Mouse (Mus musculus) 416B (cell line): ENCODE data around the gene Lrfn5.
A peak's percentile ranks its signal among the peaks of the same experiment; 100 is the strongest.

Experiments
- DNase-seq: peaks from one replicate; pipeline ENCODE4 v3.0.0; 2011; ENCODE audit warnings: low read depth

Lrfn5 gene

DNA sequence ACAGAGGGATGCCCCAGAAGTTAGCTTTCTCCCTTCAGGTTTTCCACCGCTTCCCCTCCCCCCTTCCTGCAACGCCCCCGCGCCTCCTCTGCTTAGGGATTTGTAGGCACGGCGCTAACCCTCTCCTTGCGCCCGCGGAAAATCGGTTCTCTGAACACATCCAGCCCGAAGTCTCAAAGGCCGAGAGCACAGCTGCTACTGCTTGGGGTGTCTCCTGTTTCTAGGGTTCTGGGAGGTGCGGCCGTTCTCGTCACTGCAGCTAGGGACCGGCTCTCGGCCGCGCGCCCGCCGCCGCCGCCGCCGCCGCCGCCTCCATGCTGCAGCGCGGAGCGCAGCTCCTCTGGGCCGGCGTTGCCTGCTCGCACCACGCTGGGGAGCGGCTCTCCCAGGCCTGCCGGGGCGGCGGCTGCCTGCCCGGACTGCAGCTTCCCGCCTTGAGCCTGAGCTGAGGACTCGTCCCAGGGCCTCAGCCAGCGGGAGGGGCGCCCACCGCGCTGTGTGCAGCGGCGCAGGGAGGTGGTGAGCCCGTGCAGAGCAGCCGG is at the start of gene Lrfn5:
TSS of gene Lrfn5 (plus strand) at position 322 of the 542 bp plus-strand sequence.
- no peak for DNase-seq

DNA sequence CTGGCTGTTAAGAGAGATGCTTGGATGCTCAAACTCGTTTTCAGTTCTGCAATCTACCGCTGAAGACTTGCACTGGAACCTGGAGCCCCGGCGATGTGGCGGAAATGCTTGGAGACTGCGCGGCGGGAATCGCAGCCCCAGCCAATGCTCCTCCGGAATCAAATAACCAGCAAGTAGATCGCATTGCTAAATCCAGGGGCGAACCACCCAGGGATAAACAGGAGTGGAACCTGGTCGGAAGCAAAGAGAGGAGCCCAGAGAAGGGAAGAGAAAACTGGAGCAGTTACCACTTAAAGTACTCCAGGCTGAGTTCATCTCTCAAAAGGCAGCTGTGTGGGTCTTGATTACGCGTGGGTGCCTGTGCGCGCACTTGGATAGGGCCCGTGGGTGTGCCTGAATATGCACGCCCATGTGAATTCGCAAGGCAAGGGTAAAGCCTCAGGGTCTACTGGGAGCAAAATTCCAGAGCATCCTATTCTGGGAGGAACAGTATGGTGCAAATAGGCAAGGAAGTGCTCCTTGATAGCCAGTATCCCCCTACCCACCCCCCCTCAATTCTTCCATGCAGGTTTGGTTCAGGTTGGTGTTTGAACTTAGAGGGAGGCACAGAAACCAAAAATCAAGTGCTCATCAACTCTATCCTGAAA is 1.3 kb upstream of the Lrfn5 start:
- DNase-seq, result no peak

GRCm38 (mm10) chr12:61522148-61522828 is 662 bp upstream of the Lrfn5 start:
- DNase-seq, result no peak

GRCm38 (mm10) chr12:61523631-61524182 is 757 bp downstream of the Lrfn5 start:
- DNase-seq, result no peak

- no peak for DNase-seq
Measured at GRCm38 (mm10) chr12:61524183-61524651, 1.3 kb downstream of the Lrfn5 start.

DNA sequence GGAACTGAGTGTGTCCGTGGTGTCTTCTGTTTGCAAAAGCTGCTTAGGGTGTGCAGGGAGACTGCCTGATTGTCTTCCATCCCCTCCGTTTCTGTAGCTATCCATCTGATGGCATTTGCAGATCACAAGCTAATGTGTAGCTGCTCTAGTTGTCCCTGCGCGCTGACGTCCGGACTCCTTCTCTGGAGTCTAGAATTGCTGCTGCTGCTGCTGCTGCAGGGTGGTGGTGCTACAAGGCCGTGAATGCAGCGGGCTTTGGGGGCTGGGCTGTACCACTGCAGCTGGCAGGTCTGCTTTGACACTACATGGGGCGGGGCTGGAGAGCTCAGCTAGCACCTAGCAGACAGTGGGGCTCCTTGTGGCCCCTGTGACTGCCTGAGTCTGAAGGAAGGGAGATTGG is 3.2 kb downstream of the Lrfn5 start:
- DNase-seq, result no peak

GRCm38 (mm10) chr12:61579949-61580348 is 57.0 kb downstream of the Lrfn5 start:
- no peak for DNase-seq

GRCm38 (mm10) chr12:61600305-61600704 is 77.4 kb downstream of the Lrfn5 start:
- DNase-seq, result peak; percentile 50

DNA sequence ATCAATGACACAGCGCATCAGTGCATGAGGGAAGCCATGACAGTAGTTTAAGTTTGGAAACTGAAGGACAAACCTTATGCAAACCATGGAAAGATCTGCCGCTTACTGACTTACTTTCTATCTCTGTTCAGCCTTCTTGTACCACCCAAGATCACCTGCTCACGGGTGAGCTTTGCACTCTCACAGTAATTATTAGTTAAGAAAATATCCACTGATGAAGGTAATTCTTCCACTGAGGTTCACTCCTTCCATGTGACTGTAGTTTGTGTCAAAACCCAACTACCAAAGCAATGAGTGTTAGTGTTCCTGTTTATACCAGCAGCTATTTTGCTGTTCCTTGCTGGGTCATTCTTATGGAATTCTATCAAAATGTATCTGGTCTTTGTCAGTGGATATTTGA is 84.9 kb downstream of the Lrfn5 start:
- no peak for DNase-seq

DNA sequence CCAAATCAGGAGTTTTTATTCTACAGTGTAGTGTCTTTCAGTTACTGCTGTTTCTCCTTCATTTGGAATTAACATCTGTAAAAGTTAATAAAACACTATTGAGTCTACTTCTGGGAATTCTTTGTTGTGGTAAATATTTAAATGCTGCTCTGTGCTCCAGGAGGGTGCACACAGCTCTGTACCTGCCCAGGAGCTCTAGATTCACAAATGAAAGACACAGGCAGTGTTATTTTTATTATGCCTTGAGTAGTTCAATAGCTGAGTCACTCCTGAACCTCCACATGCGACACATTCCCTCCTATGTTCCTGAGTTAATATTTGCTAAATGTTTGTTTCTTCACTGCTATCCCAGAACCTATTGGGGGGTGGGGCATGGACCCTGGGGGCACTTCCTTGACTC is 87.1 kb downstream of the Lrfn5 start:
- no peak for DNase-seq

GRCm38 (mm10) chr12:61624532-61624931 is 101.6 kb downstream of the Lrfn5 start:
- DNase-seq, result no peak

- no peak for DNase-seq
Measured at GRCm38 (mm10) chr12:61654380-61654779, 131.4 kb downstream of the Lrfn5 start.

GRCm38 (mm10) chr12:61723158-61723557 is 200.2 kb downstream of the Lrfn5 start:
- DNase-seq, result peak; percentile 10

DNA sequence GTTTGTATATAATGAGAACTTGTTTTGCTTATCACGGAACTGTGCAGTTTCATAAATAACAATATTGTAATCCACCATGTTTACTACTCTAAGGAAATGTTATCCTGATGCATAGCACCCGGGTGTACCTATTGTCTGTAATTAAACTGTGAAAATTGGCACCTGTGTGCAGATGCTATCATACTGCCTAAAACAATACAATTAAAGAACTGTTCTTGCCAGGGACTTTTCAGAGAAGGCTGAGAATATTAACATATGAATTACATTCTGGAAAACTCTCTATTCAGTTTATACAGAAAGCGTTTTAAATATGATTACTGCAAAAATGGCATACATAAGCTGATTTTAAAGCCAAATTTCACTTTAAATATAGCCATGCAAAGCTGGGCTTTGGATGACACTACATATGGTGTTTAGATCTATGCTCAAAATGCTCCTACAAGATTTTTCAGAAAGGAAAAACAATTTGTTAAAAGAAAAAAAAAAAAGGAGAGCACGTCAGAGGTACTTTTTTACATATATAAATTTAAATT is 284.2 kb downstream of the Lrfn5 start:
- no peak for DNase-seq

DNA sequence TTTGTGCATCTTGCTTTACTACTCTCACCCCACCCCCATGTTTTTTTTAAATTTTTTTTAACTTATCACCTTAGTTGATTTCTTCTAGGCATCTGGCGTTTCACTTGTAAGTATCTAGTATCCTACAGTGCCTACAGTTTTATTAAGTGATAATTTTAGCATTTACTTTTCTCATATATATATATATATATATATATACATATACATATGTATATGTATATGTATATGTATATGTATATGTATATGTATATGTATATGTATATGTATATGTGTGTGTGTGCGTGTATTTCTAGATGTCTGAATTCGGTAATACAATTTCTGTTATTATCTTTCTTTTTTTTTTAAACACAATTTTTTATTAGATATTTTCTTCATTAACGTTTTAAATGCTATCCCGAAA is 300.7 kb downstream of the Lrfn5 start:
- no peak for DNase-seq

DNA sequence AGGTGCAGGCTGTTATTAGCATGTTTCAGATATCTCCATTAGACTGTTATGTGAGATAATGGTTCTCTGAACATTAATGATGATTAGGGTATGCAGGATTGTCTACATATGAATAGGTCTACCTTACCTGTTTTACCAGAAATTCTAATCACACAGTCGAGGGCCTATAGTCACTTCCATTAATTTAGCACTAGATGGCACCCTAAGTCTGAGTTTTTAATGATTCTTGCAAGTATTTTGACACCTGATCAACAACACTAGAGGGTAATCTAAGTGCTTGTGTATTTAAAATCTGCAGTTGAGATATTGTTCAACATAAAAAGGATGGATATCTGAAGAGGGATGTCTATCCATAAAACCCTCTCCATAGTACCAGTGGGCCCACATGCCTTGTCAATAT is 303.4 kb downstream of the Lrfn5 start:
- DNase-seq, result peak; percentile 63

DNA sequence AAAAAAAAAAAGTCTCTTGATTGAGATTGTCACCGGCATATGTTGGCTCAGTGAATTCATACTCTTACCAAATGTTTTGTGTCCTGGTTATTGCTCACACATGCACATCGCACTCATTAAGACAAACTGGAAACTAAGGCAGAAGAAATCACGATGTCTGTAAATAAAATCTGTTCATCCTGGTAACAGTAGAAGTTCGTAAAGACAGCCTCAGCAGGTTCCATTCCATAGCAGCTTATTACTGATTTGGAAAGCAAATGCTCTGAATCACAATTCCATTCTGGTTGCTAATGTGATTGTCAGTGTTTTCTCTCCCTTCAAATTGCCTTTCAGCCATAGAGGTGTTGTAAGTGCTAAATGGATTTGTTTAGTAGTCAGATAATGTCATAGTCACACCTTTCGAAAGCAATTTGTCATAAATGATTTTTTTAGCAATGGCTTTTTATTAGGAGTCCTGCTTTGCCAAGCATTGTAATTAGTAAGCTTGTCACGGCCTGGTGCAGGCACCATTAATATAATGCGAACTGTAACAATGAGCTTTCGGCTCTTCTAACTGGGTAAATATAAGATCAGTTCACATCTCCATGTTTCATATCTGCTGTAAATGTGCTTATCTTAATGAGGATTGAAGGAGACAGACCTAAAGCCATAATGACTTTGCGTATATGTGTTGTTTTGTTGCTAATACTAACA is 319.8 kb downstream of the Lrfn5 start:
- no peak for DNase-seq

DNA sequence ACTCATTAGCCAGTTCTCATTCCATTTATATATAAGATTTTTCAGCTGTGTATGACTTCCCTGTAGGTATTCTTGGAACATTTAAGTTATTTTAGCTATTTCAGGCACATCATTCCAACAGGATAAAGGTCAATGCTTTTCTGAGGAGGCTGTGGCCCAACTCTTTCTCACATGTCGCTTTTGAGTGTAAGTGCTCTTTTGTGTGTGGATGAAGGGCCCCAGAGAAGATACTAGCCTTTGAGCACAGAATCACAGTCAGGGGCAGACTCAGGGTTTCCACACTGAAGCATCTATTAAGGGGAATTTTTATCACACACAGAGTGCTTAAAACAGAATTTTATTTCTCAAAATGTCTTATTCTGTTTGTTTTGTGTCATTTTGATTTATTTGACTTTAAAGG is 331.2 kb downstream of the Lrfn5 start:
- DNase-seq, result no peak
